Mouse (Mus musculus): ENCODE data around the gene Gm48551. TPM values are rescaled to one million over a fixed set of nuclear protein-coding genes. Genes with fewer than 3 reads are reported as not detected.

The Gm48551 gene
- polyA plus RNA-seq, 1 experiment, result 2.1 TPM

- DNase-seq, result no peak
- H3K27ac ChIP-seq (ENCODE audit: insufficient read depth, low read depth, low read length), result no peak overlapping the region
- peaks cover 11% of the 10 kb centered on the region; the same call in 1 of the 2 replicates for H3K4me1 ChIP-seq (ENCODE audit: control insufficient read depth, insufficient read depth, low read length)
- H3K36me3 ChIP-seq (ENCODE audit: control insufficient read depth, insufficient read depth, low read length), result no peaks in the 10 kb centered on the region
- H3K4me3 ChIP-seq (ENCODE audit: insufficient read depth, low read depth, low read length), result no peak overlapping the region
- TF ChIP-seq CTCF (conservative IDR thresholded peaks at IDR 0.05; ENCODE audit: insufficient read depth, insufficient read length, low read depth, low read length) (no peak), POLR2A (IDR thresholded peaks at IDR 0.05; ENCODE audit: low read depth, low read length) (no peak)
- H3K27me3 ChIP-seq (replicated peaks; ENCODE audit: control insufficient read depth, insufficient read depth, low read length), result no peaks in the 10 kb centered on the region
- WGBS, result 72% methylated on average over 22 of the region's 22 CpGs
These were observed 1.5 kb downstream of the Gm48551 start for GRCm38 (mm10) chr10:81385603-81386306.

GRCm38 (mm10) chr10:81387716-81388115 lies 3.5 kb downstream of the Gm48551 start:
- DNase-seq, result no peak
- TF ChIP-seq CTCF (conservative IDR thresholded peaks at IDR 0.05; ENCODE audit: insufficient read depth, insufficient read length, low read depth, low read length) (no peak), POLR2A (IDR thresholded peaks at IDR 0.05; ENCODE audit: low read depth, low read length) (no peak)
- 94% methylated on average over 20 of the region's 20 CpGs for WGBS
- H3K27me3 ChIP-seq (replicated peaks; ENCODE audit: control insufficient read depth, insufficient read depth, low read length), result no peaks in the 10 kb centered on the region
- H3K4me1 ChIP-seq (ENCODE audit: control insufficient read depth, insufficient read depth, low read length), result peaks cover 18% of the 10 kb centered on the region; the same call in 1 of the 2 replicates
- no peak overlapping the region for H3K4me3 ChIP-seq (ENCODE audit: insufficient read depth, low read depth, low read length)
- H3K27ac ChIP-seq (ENCODE audit: insufficient read depth, low read depth, low read length), result no peak overlapping the region
- no peaks in the 10 kb centered on the region for H3K36me3 ChIP-seq (ENCODE audit: control insufficient read depth, insufficient read depth, low read length)

GRCm38 (mm10) chr10:81388505-81389055 lies 4.3 kb downstream of the Gm48551 start, which contains the start of gene Gm48552:
TSS of gene Gm48552 (plus strand) at chr10:81389005.
- DNase-seq, result no peak
- WGBS, result 66% methylated on average over 5 of the region's 5 CpGs
- Histone ChIP-seq H3K36me3 (ENCODE audit: control insufficient read depth, insufficient read depth, low read length) (no peaks in the 10 kb centered on the region), H3K27me3 (replicated peaks; ENCODE audit: control insufficient read depth, insufficient read depth, low read length) (no peaks in the 10 kb centered on the region), H3K4me3 (ENCODE audit: insufficient read depth, low read depth, low read length) (no peak within 1 kb of the TSS), H3K4me1 (ENCODE audit: control insufficient read depth, insufficient read depth, low read length) (peaks cover 22% of the 10 kb centered on the region; the same call in 1 of the 2 replicates), H3K27ac (ENCODE audit: insufficient read depth, low read depth, low read length) (no peak within 1 kb of the TSS)
- no peak for TF ChIP-seq POLR2A (IDR thresholded peaks at IDR 0.05; ENCODE audit: low read depth, low read length)
- no peak for TF ChIP-seq CTCF (conservative IDR thresholded peaks at IDR 0.05; ENCODE audit: insufficient read depth, insufficient read length, low read depth, low read length)

GRCm38 (mm10) chr10:81389373-81389772 lies 5.1 kb downstream of the Gm48551 start:
- H3K27me3 ChIP-seq (replicated peaks; ENCODE audit: control insufficient read depth, insufficient read depth, low read length), result no peaks in the 10 kb centered on the region
- H3K27ac ChIP-seq (ENCODE audit: insufficient read depth, low read depth, low read length), result no peak overlapping the region
- H3K4me3 ChIP-seq (ENCODE audit: insufficient read depth, low read depth, low read length), result no peak overlapping the region
- TF ChIP-seq POLR2A (IDR thresholded peaks at IDR 0.05; ENCODE audit: low read depth, low read length) (no peak), CTCF (conservative IDR thresholded peaks at IDR 0.05; ENCODE audit: insufficient read depth, insufficient read length, low read depth, low read length) (no peak)
- WGBS, result 24% methylated on average over 3 of the region's 3 CpGs
- peak; percentile 78 for DNase-seq
- H3K36me3 ChIP-seq (ENCODE audit: control insufficient read depth, insufficient read depth, low read length), result no peaks in the 10 kb centered on the region
- peaks cover 25% of the 10 kb centered on the region; the same call in 1 of the 2 replicates for H3K4me1 ChIP-seq (ENCODE audit: control insufficient read depth, insufficient read depth, low read length)

- Histone ChIP-seq H3K4me3 (ENCODE audit: insufficient read depth, low read depth, low read length) (no peak overlapping the region), H3K4me1 (ENCODE audit: control insufficient read depth, insufficient read depth, low read length) (peaks cover 23% of the 10 kb centered on the region; the same call in 1 of the 2 replicates), H3K27me3 (replicated peaks; ENCODE audit: control insufficient read depth, insufficient read depth, low read length) (no peaks in the 10 kb centered on the region), H3K36me3 (ENCODE audit: control insufficient read depth, insufficient read depth, low read length) (no peaks in the 10 kb centered on the region), H3K27ac (ENCODE audit: insufficient read depth, low read depth, low read length) (no peak overlapping the region)
- TF ChIP-seq POLR2A (IDR thresholded peaks at IDR 0.05; ENCODE audit: low read depth, low read length) (no peak), CTCF (conservative IDR thresholded peaks at IDR 0.05; ENCODE audit: insufficient read depth, insufficient read length, low read depth, low read length) (peak; percentile 91)
- WGBS, result 48% methylated on average over 23 of the region's 23 CpGs
- peak; percentile 81 for DNase-seq
These were observed 5.8 kb downstream of the Gm48551 start for GRCm38 (mm10) chr10:81389801-81390677.

GRCm38 (mm10) chr10:81390678-81390965 lies 6.4 kb downstream of the Gm48551 start:
- Histone ChIP-seq H3K4me1 (ENCODE audit: control insufficient read depth, insufficient read depth, low read length) (peaks cover 18% of the 10 kb centered on the region; the same call in 1 of the 2 replicates), H3K27ac (ENCODE audit: insufficient read depth, low read depth, low read length) (no peak overlapping the region), H3K36me3 (ENCODE audit: control insufficient read depth, insufficient read depth, low read length) (no peaks in the 10 kb centered on the region), H3K4me3 (ENCODE audit: insufficient read depth, low read depth, low read length) (no peak overlapping the region), H3K27me3 (replicated peaks; ENCODE audit: control insufficient read depth, insufficient read depth, low read length) (no peaks in the 10 kb centered on the region)
- 88% methylated on average over 13 of the region's 13 CpGs for WGBS
- TF ChIP-seq POLR2A (IDR thresholded peaks at IDR 0.05; ENCODE audit: low read depth, low read length) (no peak), CTCF (conservative IDR thresholded peaks at IDR 0.05; ENCODE audit: insufficient read depth, insufficient read length, low read depth, low read length) (no peak)
- no peak for DNase-seq
